Mouse (Mus musculus) CH12.LX (cell line): ENCODE data around the gene Ush1g. TPM values are rescaled to one million over a fixed set of nuclear protein-coding genes. Genes with fewer than 3 reads are reported as not detected.

ENCODE experiments used
- DNase-seq: peaks from one replicate; pipeline ENCODE4 v3.0.0-alpha.2; 2013; ENCODE audit errors: extremely low read depth
- H3K27ac ChIP-seq: 2 replicates; pipeline ENCODE4 v1.5.1; 2012; ENCODE audit warnings: low read depth, mild to moderate bottlenecking, control low read depth, moderate library complexity; ENCODE audit not compliant: insufficient read depth
- H3K27me3 ChIP-seq: replicated peaks from 2 replicates; pipeline ENCODE3; 2012; ENCODE audit warnings: inconsistent platforms
- H3K36me3 ChIP-seq, 2 experiments: replicated peaks in 1 of 2; 2 replicates each; pipeline versions ENCODE3 to v1.6.1; 2012; ENCODE audit warnings: inconsistent platforms in 1 of 2, low read length in 1 of 2, mild to moderate bottlenecking in 1 of 2, mixed read lengths in 1 of 2, moderate library complexity in 1 of 2; ENCODE audit not compliant: control insufficient read depth in 1 of 2, insufficient read depth in 1 of 2
- H3K4me1 ChIP-seq, 2 experiments: 2 replicates each; pipeline ENCODE4 v1.6.1; 2012; ENCODE audit warnings: inconsistent platforms in 1 of 2, moderate library complexity in 1 of 2; ENCODE audit not compliant: insufficient read depth in 2 of 2, control insufficient read depth in 1 of 2
- H3K4me2 ChIP-seq: 2 replicates; pipeline ENCODE4 v1.6.1; 2012; ENCODE audit warnings: low read depth, mild to moderate bottlenecking, control low read depth; ENCODE audit not compliant: poor library complexity, insufficient read depth, severe bottlenecking
- H3K4me3 ChIP-seq, 3 experiments: fragments of 150-350 bp in 1 of 3; sonication (generic) in 1 of 3; replicated peaks in 1 of 3; 2 replicates each; pipeline versions ENCODE3 to v1.5.1; 2011 to 2012; ENCODE audit warnings: low read depth in 2 of 3, low read length in 2 of 3, mild to moderate bottlenecking in 2 of 3, moderate library complexity in 2 of 3, control low read depth in 1 of 3, improper control_type of control experiment in 1 of 3, inconsistent platforms in 1 of 3, mixed read lengths in 1 of 3; ENCODE audit not compliant: poor library complexity in 1 of 3
- H3K79me2 ChIP-seq: replicated peaks from 2 replicates; pipeline ENCODE4 v1.6.1; 2012; ENCODE audit warnings: mild to moderate bottlenecking, moderate library complexity; ENCODE audit not compliant: control insufficient read depth, poor library complexity, insufficient read depth, severe bottlenecking; ENCODE audit errors: extremely low read depth
- H3K9ac ChIP-seq: 2 replicates; pipeline ENCODE4 v1.6.1; 2012; ENCODE audit warnings: low read depth, mild to moderate bottlenecking, control low read depth, moderate library complexity; ENCODE audit not compliant: insufficient read depth
- H3K9me3 ChIP-seq: replicated peaks from 2 replicates; pipeline ENCODE3; 2012; ENCODE audit warnings: low read length, inconsistent platforms, mixed read lengths
- BHLHE40 ChIP-seq: IDR thresholded peaks from 2 replicates; pipeline ENCODE4 v1.6.1; 2011; ENCODE audit warnings: mild to moderate bottlenecking, low read depth, low read length, improper control_type of control experiment
- CTCF ChIP-seq, 2 experiments: IDR thresholded peaks in 1 of 2; conservative IDR thresholded peaks in 1 of 2; 2 replicates each; pipeline ENCODE4 v1.5.1; 2011 to 2012; ENCODE audit warnings: low read depth in 2 of 2, low read length in 2 of 2, improper control_type of control experiment in 1 of 2, inconsistent platforms in 1 of 2, mild to moderate bottlenecking in 1 of 2, moderate library complexity in 1 of 2
- ELF1 ChIP-seq: IDR thresholded peaks from 2 replicates; pipeline ENCODE4 v1.6.1; 2014; ENCODE audit warnings: low read depth, mild to moderate bottlenecking, inconsistent platforms, low read length, improper control_type of control experiment
- ETS1 ChIP-seq: conservative IDR thresholded peaks from 2 replicates; pipeline ENCODE4 v1.6.1; 2012; ENCODE audit warnings: low read depth, mild to moderate bottlenecking, inconsistent platforms, low read length, improper control_type of control experiment, moderate library complexity
- IRF4 ChIP-seq: IDR thresholded peaks from 2 replicates; pipeline ENCODE4 v1.6.1; 2014; ENCODE audit warnings: low read depth, mild to moderate bottlenecking, inconsistent platforms, low read length, improper control_type of control experiment
- JUND ChIP-seq: conservative IDR thresholded peaks from 2 replicates; pipeline ENCODE4 v1.6.1; 2011; ENCODE audit warnings: low read depth, low read length, improper control_type of control experiment
- KAT2A ChIP-seq: IDR thresholded peaks from 2 replicates; pipeline ENCODE4 v1.6.1; 2012; ENCODE audit warnings: low read length, improper control_type of control experiment, inconsistent platforms; ENCODE audit not compliant: insufficient replicate concordance
- MEF2A ChIP-seq: IDR thresholded peaks from 2 replicates; pipeline ENCODE4 v1.6.1; 2014; ENCODE audit warnings: low read depth, mild to moderate bottlenecking, inconsistent platforms, low read length, improper control_type of control experiment, borderline replicate concordance
- MXI1 ChIP-seq: IDR thresholded peaks from 2 replicates; pipeline ENCODE4 v1.6.1; 2011; ENCODE audit warnings: mild to moderate bottlenecking, low read depth, low read length, improper control_type of control experiment
- MYC ChIP-seq: IDR thresholded peaks from 2 replicates; pipeline ENCODE4 v1.6.1; 2011; ENCODE audit warnings: low read depth, mild to moderate bottlenecking, improper control_type of control experiment, low read length
- NELFE ChIP-seq: IDR thresholded peaks from 2 replicates; pipeline ENCODE4 v1.6.1; 2011; ENCODE audit warnings: low read depth, low read length, improper control_type of control experiment
- NRF1 ChIP-seq: IDR thresholded peaks from 2 replicates; pipeline ENCODE4 v1.6.1; 2014; ENCODE audit warnings: low read depth, mild to moderate bottlenecking, inconsistent platforms, low read length, improper control_type of control experiment, moderate library complexity
- PAX5 ChIP-seq: IDR thresholded peaks from 2 replicates; pipeline ENCODE4 v1.6.1; 2012; ENCODE audit warnings: low read length, inconsistent platforms, mixed read lengths
- POLR2A ChIP-seq: IDR thresholded peaks from 2 replicates; pipeline ENCODE4 v1.6.1; 2011; ENCODE audit warnings: low read depth, mild to moderate bottlenecking, improper control_type of control experiment, low read length
- POLR2AphosphoS2 ChIP-seq: IDR thresholded peaks from 2 replicates; pipeline ENCODE4 v1.6.1; 2011; ENCODE audit warnings: low read depth, low read length, improper control_type of control experiment
- RAD21 ChIP-seq: IDR thresholded peaks from 2 replicates; pipeline ENCODE4 v1.6.1; 2011; ENCODE audit warnings: low read depth, mild to moderate bottlenecking, low read length, improper control_type of control experiment, moderate library complexity
- SIN3A ChIP-seq: IDR thresholded peaks from 2 replicates; pipeline ENCODE4 v1.6.1; 2012; ENCODE audit warnings: low read length, improper control_type of control experiment, inconsistent platforms
- SMC3 ChIP-seq: IDR thresholded peaks from 2 replicates; pipeline ENCODE4 v1.6.1; 2011; ENCODE audit warnings: low read depth, low read length, improper control_type of control experiment
- UBTF ChIP-seq: IDR thresholded peaks from 2 replicates; pipeline ENCODE4 v1.6.1; 2012; ENCODE audit warnings: low read depth, mild to moderate bottlenecking, inconsistent platforms, low read length, improper control_type of control experiment, moderate library complexity
- USF1 ChIP-seq: IDR thresholded peaks from 2 replicates; pipeline ENCODE4 v1.6.1; 2014; ENCODE audit warnings: low read depth, mild to moderate bottlenecking, inconsistent platforms, low read length, improper control_type of control experiment
- ZC3H11A ChIP-seq: IDR thresholded peaks from 2 replicates; pipeline ENCODE4 v1.6.1; 2012; ENCODE audit warnings: low read depth, mild to moderate bottlenecking, inconsistent platforms, low read length, improper control_type of control experiment
- ZMIZ1 ChIP-seq: IDR thresholded peaks from 2 replicates; pipeline ENCODE4 v1.6.1; 2012; ENCODE audit warnings: low read depth, mild to moderate bottlenecking, inconsistent platforms, low read length, improper control_type of control experiment
- dilution Hi-C: fragments of 300-500 bp; cut with MboI; formaldehyde crosslinking; loops from 2 replicates; pipeline ENCODE4 v1.14.3; 2020; ENCODE audit warnings: low sequenced_read_pairs; ENCODE audit not compliant: extremely low pct_unique_long_range_greater_than_20kb, extremely low pct_ligation_motif_present
- in situ Hi-C: fragments of 300-500 bp; cut with MboI; formaldehyde crosslinking; loops from 3 replicates; pipeline ENCODE4 v1.14.3; 2019; ENCODE audit warnings: low sequenced_read_pairs, low pct_ligation_motif_present, low pct_unique_long_range_greater_than_20kb, mixed read lengths
- polyA plus RNA-seq: library from polyadenylated mRNA; unstranded; fragments of >175 nt; gene quantifications from 2 replicates; pipeline ENCODE4 v1.2.1, GENCODE M21; 2012; ENCODE audit warnings: low read depth; ENCODE audit not compliant: insufficient read length
- total RNA-seq, 2 experiments: library from RNA; depleted of rRNA; stranded (reverse); fragments of 300-350 nt in 1 of 2; fragments of >200 nt in 1 of 2; gene quantifications; 2 replicates each; pipeline ENCODE4 v1.2.3; 2012 to 2014

Ush1g gene
- total and polyA plus RNA-seq, 3 experiments, result 0.42 TPM; not detected in 2

DNA sequence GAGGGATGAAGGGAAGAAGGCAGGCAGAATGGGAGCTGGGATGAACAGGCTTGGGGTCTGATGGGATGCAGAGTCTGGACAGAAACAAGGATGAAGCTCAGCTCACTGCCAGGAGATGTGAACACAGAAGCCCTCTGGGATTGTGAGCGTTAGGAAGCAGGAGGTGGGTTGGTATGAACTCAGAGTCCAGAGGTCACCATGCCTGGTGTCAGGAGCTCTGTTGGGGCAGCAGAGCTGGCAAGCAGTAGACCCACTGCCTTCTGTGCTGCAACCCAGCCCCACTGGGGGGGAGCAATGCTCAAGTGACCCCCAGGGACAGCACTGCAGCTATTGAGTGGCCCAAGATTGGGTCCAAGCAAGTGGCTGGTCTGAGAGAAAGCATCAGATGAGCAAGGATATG lies 16.0 kb upstream of the Ush1g start:
- no peaks in the 10 kb centered on the region for H3K4me1 ChIP-seq
- peaks cover 4% of the 10 kb centered on the region for H3K9me3 ChIP-seq
- TF ChIP-seq UBTF (no peak), MEF2A (no peak), SIN3A (no peak), NELFE (no peak), ETS1 (no peak), MYC (no peak), ZC3H11A (no peak), IRF4 (no peak), RAD21 (no peak), POLR2AphosphoS2 (no peak), PAX5 (no peak), USF1 (no peak), ZMIZ1 (no peak), KAT2A (no peak)
- TF ChIP-seq, all 38 proteins: peak for 0
- no peak for DNase-seq
- H3K79me2 ChIP-seq, result no peaks in the 10 kb centered on the region
- no peak overlapping the region for H3K4me2 ChIP-seq
- dilution Hi-C loops, result no loop called here
- H3K27ac ChIP-seq, result no peak overlapping the region
- no peak overlapping the region for H3K9ac ChIP-seq
- in situ Hi-C loops, result no loop called here
- H3K36me3 ChIP-seq, result no peaks in the 10 kb centered on the region
- H3K4me3 ChIP-seq, result no peak overlapping the region
- H3K27me3 ChIP-seq, result peaks cover 96% of the 10 kb centered on the region

DNA sequence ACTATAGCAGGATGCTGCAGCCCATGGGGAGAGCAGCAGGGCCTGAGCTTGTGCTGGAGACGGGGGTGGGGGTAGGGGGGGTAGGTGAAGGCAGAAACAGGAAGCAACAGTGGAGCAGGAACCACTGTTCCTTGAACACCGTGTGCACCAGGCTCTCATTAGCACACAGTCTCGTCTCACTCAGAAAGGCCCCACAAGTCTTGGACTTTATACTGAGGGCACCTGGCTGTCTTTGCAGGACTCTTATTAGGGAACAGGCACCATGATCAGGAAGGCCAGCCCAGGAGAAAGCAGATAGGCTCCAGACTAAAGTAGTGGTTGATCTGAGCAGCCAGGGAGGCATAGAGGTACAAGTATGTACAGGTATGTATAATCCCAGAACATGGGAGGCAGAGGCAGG lies 15.5 kb upstream of the Ush1g start:
- H3K4me3 ChIP-seq, result no peak overlapping the region
- H3K27ac ChIP-seq, result no peak overlapping the region
- no peak for DNase-seq
- H3K27me3 ChIP-seq, result peaks cover 96% of the 10 kb centered on the region
- peaks cover 4% of the 10 kb centered on the region for H3K9me3 ChIP-seq
- in situ Hi-C loops, result no loop called here
- no peaks in the 10 kb centered on the region for H3K79me2 ChIP-seq
- TF ChIP-seq SIN3A (no peak), POLR2A (no peak), NRF1 (no peak), SMC3 (no peak), CTCF (conservative IDR thresholded peaks at IDR 0.05 in 1 of 2, IDR thresholded peaks at IDR 0.05 in 1 of 2; ENCODE audit: low read depth in 2 of 2, low read length in 2 of 2) (no peak), RAD21 (no peak), ETS1 (no peak), NELFE (no peak), BHLHE40 (no peak), ELF1 (no peak), JUND (no peak), MXI1 (no peak)
- TF ChIP-seq, all 38 proteins: peak for 0
- Histone ChIP-seq H3K36me3 (no peaks in the 10 kb centered on the region), H3K9ac (no peak overlapping the region), H3K4me1 (no peaks in the 10 kb centered on the region), H3K4me2 (no peak overlapping the region)
- dilution Hi-C loops, result no loop called here
